Mouse (Mus musculus): ENCODE data around the gene Braf.
"Not testable (repeated sequence)": the region's sequence is repeated elsewhere in the genome, so short reads cannot be mapped to it uniquely, and the experiment has no call there.

Gene Braf

DNA sequence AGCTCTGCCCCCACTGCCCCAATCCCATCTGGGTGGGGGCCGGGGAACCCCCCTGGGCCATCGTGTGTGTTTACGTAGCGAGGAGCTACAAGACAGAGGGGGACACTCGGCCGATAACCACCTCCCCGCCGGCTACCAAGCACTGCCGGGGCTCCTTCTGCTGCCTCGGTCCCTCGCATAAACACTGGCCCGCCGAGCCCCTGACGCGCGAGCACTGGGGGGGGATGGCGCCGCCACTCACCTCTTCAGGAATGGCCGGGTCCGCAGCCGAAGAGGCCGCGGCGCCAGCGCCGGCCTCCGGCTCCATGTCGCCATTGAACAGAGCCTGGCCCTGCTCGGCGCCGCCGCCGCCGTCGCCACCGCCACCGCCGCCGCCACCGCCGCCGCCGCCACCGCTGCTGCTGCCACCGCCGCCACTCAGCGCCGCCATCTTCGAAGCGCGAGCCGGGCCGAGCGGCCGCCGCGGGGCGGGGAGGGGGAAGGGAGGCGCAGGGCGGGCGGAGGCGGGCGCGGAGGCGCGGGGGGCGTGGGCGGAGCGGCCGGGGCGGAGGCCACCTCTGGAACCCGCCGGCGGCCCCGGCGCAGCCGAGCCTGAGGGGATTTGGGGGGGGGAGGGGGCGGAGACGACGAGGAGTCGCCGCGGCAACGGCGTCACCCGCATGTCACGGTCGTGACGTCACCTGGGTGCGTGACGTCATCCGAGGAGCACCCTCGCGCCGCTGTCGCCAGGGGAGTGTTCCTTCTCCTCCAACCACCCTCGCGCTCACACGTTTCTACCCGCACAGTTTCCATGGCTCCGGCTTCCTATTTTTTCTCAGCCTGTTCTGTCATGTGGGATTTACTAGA is at the start of gene Braf:
Braf (minus strand) TSS at position 598 of the 846 bp plus-strand sequence.
- peak; percentile 93 for DNase-seq (ENCODE audit: low spot score)

DNA sequence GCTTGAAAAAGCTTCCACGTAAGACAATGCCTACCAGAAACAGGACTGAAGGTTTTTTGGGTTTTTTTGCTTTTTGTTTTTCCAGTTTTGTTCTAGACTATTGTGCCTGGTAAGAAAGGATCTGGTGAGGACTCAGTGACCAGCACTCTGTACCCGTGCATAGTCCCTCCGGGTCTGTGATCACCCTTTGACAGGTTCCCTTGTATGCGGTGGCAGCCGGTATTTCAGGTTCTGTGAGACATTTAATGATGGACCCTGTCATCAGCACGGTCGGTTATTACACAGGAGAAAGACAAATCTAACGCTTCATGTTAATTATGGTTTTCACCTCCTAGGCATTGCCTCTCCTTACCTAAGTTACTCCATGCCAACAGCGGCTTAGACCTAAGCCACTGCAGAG is 49.8 kb upstream of the Braf start:
- no peak for DNase-seq (ENCODE audit: low spot score)

DNA sequence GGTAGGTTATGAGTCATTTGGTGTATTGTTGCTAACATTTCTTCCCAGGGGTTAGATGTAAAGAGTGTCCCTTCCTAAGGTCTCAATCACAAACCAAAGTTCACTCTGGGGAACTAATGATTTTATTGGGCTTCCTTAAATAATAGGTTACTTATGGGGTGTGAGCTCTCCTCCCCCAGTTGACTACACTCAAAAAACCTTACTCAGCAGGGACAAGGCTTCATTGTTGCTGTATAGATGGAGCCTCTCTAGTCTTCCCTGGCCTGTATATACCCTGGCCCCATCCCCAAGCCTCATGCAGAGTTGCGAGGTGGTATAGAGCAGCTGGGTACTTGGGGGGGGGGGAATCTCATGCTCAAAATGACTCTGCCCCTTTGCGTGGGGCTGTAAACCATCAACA is 32.0 kb upstream of the Braf start:
- no peak for DNase-seq (ENCODE audit: low spot score)

DNA sequence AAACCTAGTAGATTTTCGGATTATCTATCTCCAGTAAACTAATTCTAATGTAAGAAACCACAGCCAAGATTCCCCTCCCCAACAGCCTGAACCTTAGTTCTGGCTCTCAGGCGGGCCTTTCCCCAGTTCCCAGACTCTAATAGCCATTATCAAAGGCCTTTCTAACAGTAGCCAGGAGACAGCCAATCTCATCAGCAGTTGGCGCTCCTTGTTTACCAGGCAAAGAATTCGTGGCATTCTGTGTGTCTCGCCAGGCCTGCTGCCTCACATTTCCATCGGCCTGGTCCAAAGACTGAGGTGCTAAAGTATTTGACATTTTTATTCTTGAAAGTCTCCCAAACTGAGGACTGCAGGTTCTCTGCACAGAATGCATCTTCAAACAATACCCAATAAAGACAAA is 24.6 kb upstream of the Braf start:
- DNase-seq (ENCODE audit: low spot score), result no peak

DNA sequence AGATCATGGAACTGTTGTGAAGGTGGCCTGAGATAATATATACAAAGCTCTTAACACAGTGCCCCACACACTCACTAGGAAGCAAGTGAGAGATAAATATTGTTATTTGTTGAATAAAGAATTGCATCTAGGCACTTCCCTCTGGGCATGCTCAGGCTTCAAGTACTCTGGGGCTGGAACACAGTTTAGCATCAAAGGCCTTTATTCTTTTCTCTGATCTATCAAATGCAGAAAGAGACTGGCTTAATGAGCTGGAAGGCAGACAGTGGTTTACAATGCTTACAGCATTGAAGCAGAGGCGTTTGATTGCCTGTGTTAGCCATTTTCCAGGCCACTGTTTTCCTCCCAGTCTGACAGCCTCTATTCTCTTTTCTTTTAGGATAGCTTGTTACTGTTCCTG is 21.8 kb upstream of the Braf start:
- no peak for DNase-seq (ENCODE audit: low spot score)

DNA sequence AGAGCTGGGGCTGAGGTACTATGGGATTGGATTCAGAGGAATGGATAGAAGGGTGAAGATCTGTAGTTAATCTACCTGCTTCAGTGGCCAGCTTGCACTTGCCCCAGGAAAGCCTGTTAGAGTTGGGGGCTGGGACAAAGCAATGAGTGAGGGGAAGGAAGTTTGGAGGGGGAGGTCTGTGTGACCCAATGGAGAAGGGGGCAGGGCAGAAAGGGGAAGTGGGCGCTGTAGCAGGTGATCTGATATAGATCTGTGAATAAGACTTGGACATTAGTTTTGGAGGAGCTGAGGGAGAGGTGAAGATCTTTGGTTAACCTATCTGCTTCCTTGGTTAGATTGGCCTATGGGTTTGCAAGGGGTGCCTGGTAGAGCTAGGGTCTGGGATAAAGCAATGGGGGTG is 20.2 kb upstream of the Braf start:
- no peak for DNase-seq (ENCODE audit: low spot score)

DNA sequence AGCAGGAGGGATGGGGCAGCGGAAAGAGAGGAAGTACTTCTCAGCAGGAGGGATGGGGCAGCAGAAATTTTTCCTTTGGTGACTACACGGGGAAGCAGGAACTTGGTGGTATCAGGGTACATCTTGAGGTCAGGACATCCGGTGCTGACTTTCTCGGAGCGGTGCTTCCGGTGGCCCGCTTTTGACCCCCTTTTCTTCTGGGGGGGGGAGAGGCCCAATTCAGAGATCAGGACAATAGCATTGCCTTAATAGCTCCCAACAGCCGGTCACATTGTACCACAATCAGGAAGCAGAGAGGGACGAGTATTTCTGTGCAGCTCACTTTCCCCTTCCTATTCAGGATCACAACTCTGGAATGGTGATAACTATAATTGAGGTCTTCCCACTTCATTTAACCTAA is 14.4 kb upstream of the Braf start:
- not testable (repeated sequence) for DNase-seq (ENCODE audit: low spot score)

DNA sequence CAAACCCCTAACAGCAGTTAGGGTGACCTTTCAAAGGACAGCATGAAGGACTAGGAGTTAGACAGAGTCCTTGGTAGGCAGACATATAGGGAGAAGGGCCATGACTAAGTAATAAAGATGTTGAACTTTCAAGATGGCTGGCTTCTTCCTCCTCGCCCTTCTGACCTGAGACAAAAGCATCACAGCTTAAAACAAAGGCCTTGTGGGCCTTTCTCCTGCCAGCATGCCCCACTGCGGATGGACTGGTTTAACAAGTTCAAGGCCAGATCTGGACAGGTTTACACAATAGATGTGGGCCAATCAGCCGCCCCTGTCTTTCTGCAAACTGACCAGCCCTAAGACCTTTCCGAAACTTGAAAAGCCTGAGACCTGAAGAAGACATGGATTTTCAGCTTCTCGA is 2.8 kb upstream of the Braf start:
- DNase-seq (ENCODE audit: low spot score), result no peak

DNA sequence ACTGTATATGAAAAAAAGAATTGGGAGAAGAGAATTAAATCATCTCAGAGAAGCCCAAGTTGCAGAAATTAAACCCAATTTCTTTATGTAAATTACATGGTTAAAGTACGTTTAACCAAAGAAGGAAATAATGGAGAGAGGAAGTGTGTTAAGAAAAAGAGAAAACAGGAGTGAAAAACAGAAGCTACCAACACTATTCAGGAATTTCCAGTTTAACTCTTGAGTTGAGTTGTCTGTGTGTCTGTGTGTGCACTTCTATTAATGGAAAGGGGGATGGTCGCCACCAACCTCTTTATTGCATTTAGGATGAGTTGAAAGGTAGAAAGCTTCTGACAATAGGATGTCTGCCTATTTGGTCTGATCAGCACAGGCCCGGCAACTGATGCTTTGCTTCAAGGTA is 886 bp upstream of the Braf start:
- DNase-seq (ENCODE audit: low spot score), result no peak

DNA sequence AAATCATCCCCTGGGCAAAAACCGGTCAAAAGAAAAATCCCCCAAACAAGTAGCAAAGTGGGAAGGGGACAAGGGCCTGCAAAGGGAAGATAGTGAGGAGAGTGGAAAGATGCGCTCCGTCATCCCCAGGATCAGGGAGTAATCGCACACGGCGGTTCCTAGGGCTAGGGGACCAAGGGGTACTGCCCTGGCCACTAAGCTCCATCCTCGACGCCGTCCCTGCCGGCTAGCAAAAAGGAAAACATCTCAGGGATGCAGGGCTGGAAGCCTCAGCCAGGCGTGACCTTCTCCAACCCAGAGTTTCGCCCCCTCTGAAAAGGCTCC is 759 bp downstream of the Braf start:
- no peak for DNase-seq (ENCODE audit: low spot score)

DNA sequence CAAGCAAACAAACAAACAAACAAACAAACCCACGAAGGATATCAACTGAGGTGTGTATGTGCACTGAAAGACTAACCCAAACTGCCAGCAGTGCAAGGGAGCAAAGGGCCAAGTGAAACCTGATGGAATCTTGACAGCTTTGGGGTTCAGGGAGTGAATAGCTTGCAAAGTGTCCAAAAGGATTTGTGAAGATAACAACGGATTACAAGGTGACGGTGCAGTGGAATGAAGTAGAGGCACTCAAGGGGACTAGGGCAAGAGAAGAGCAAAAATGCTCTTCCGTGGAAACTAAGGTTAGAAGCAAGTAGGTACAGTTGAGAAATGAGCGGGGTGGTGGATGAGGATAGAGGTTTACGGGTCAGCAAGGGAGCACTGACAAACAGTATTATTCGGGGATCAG is 1.2 kb downstream of the Braf start:
- DNase-seq (ENCODE audit: low spot score), result no peak

DNA sequence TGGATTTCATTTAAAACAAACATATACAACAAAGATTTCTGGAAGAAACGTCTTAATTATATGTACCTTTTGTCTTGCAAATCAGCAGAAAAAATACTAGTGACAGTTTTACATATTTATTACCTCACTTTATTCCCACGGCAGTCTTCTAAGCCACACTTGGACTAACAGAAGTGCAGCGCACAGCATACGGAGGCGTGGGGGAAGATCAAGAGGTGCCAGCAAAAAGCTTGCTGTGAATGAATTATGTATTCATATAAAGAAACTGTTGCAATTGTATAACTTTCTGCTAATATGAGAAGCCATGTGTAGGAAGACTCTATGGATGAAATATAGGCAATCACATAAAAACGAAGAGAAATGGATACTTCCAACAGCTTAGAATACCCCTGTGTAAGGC is 6.7 kb downstream of the Braf start:
- no peak for DNase-seq (ENCODE audit: low spot score)

DNA sequence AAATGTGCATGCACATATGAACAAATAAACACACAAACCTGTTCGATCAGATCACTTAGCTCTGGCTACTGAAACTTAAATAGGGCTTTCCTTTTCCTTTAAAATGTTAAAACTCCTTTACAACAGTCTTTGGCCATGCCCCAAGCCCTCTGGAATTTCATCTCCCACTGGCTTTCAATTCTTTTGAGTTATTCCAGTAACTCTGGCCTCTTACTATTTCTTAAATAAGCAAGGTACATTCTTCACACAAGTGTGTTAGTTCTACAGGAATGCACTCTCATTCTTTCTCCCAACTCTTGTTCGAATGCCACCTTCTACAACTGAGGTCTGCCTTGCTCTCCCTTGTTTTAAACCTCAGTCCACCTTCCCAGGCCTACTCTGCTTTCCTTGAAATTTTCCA is 8.2 kb downstream of the Braf start:
- no peak for DNase-seq (ENCODE audit: low spot score)

DNA sequence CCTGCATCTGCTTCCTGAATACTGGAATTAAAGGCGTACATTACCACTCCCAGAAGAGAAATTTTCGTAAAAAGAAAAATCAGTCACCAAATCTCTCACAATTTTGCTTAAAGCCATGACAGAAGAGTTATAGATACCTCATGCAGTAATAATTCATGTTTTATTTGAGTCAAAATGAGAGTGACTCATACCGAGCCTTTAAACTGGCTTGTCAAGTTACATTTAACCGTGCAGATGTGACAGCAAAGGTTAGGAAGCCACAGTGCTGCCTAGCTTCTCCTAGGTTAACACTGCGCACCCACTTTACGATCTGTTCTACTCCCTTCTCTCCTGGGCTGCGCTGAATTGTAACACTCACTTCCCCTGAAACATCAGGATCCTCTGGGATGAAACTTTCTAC is 10.9 kb downstream of the Braf start:
- no peak for DNase-seq (ENCODE audit: low spot score)

DNA sequence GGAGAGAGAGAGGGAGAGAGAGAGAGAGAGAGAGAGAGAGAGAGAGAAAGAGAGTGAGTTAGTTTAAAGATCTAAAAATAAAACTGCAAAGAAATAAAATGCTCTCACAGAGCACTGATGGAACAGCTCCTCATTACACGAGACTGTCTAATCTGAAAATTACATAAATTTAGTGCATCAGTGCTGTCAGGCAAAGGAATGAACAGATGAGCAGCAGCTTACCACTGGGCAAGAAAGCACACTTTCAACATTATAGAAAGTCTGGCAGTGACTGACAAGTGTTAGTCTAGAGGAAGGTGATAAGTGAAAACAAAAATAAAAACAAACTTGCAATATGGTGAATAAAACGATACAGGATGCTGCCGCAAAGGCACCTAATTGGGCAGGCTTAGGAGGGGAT is 11.9 kb downstream of the Braf start:
- DNase-seq (ENCODE audit: low spot score), result no peak

DNA sequence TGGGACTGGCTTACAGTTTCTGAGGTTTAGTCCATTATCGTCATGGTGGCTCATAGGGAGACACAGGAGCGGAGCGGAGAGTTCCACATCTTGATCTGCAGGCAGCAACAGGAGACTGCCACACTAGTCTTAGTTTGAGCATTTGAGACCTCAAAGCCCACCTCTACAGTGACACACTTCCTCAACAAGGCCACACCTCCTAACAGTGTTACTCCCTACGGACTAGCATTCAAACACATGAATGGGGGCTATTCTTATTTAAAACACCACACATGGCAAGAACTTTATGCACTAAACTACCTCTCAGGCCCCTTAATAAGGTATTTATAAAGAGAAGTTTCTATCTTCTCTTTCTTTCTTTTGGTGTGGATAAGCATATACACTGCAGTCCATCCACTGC is 19.6 kb downstream of the Braf start:
- DNase-seq (ENCODE audit: low spot score), result no peak

DNA sequence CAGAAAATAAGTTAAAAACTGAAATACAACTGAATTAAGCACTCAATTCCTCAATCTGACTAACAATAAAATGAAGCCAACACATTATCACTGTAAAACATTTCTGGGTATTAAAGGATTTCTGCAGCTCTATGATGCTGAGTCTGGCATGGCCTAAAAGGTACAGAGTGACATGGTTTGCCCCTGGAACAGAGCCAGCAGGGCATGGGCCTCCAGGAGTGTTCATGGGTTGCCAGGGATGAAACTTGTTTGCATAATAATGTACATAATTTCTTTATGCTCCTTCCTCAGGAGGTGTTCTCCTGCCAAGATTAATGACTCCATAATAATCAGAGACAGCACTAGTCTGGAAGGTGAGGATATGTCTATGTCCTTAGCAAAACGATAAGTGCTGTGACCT is 32.1 kb downstream of the Braf start:
- DNase-seq (ENCODE audit: low spot score), result no peak

DNA sequence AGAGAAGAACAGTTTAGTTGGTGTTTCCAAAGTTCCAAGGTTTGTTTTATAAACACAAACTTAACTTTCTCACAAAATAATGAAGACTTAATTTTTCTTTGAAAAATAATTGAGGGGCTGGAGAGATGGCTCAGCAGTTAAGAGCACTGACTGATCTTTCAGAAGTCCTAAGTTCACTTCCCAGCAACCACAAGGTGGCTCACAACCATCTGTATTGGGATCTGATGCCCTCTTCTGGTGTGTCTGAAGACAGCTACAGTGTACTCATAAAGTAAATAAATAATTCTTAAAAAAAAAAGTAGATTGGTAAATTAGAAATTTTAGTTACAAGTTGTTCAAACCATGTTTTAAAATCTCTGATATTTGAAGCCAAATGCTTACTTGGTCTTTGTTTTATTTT is 38.4 kb downstream of the Braf start:
- not testable (repeated sequence) for DNase-seq (ENCODE audit: low spot score)

DNA sequence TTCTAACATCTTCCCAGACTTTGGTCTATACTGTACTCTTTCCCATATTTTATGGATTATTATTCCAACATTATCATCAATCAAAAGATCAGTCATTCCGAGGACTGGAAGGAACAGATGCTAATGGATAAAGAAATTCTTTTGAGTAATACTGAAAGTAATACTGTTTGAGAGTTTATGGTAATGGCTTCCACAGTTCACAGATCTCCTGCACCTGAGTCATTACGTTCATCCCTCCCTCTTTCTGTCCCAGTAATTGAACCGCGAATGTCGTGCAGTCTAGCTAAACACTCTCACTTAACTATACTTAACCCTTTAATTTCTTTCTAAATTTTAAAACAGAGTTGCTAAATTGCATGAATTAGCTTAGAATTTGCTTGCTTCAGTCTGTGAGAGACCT is 43.5 kb downstream of the Braf start:
- DNase-seq (ENCODE audit: low spot score), result no peak

DNA sequence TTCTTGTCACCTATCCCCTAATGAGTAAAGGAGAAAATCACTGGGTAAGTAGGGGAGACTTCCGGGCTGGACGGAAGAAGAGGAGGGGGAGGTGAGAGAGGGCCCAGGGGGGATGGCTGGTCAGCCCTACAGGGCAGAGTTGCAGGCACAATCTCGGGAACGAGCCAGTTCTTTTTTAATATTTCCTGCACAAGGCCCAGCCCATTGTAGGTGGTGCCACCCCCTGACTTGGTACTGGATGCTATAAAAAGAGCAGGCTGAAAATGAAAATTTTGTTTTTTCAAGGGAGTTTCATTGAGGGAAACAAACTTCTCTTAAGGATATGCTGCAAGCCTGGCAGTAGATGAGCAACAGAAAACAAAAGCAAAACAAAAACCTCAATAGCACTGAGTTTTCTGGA is 44.7 kb downstream of the Braf start:
- no peak for DNase-seq (ENCODE audit: low spot score)

DNA sequence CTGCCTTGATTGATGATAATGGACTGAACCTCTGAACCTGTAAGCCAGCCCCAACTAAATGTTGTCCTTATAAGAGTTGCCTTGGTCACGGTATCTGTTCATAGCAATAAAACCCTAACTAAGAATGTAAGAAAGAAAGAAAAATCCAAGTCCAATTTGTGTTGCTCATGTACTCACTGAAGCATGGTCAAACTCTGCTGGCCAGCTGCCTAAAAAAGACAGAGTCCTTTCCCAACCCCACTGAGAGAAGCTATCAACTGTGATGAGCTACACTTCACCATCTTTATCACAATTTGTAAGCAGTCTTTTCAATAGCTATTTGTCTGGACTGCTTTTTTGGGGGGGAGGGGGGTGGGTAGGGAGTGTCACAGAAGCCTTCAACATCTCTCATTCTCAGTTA is 47.0 kb downstream of the Braf start:
- no peak for DNase-seq (ENCODE audit: low spot score)

DNA sequence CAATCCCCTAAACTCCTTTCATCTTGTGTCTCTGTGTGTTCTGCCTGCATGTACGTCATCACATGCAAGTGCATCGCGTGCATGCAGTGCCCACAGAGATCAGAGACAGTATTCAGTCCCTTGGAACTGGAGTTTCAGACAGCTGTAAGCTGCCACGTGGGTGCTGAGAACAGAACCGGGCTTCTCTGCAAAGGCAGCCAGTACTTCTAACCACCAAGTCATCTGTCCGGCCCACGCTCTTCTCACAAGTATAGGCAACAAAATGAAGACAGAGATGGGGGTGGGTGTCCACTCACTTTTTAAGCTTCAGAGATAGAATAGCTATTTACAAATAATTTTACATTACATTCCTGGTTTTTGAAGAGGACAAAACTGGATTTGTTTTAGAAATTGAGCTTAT is 50.2 kb downstream of the Braf start:
- DNase-seq (ENCODE audit: low spot score), result no peak

DNA sequence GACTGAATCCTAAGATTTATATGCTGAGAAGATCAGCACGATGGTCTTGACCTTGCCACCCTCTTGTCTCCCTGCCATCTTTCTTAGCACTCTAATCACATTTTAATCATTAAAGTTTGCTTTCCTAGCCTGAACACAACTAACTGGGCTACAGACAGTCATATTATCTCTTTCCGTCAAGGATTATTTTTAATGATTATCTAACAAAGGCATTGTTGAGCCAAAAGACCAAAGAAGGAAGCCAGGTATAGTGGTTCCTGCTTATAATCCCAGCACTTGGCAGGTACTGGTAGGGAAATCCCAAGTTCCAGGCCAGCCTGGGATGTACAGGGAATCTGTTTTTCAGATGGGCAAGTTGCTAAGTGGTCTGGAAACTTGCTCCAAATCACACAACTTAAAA is 114.0 kb downstream of the Braf start:
- DNase-seq (ENCODE audit: low spot score), result no peak

DNA sequence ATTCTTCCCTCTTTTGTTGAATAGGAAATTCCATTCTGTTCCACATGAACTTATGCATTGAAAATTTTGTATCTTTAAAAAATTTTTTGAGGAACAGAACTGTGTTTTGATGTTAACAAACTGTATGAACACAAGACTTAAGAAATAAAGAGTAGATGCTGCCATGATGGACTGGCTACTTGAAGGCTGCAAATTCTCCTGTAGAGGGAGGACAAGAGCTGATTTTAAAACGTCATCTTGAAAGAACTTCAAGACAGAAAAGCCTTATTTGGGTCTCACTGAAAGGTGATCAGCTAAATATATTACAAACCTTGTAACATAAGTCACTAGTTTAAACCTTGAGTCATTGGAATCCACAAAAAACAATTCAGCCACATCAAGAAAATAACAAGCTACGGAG is 115.1 kb downstream of the Braf start:
- DNase-seq (ENCODE audit: low spot score), result no peak

DNA sequence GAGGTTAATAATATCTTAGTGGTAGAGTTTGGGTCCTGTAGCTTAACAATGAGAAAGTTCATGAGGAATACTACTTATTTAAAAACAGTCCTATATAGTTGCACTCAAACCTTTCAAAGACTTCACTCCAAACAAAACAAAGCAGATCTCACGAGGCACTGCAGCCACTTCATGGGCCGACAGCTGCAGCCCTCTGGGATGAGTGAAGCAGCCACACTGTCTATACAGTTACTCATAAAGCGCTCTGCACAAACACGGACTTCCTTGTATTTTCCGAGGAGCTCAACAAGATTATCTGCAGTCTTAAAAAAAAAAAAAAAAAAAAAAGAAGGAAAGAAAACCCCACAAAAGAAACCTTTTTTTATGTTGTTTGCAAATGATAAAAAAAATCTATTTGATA is 117.9 kb downstream of the Braf start:
- no peak for DNase-seq (ENCODE audit: low spot score)

Data from testis, postnatal 10 days (tissue).